7 mouse cellular contexts compared by ENCODE assay signal in the genomic region with DNA sequence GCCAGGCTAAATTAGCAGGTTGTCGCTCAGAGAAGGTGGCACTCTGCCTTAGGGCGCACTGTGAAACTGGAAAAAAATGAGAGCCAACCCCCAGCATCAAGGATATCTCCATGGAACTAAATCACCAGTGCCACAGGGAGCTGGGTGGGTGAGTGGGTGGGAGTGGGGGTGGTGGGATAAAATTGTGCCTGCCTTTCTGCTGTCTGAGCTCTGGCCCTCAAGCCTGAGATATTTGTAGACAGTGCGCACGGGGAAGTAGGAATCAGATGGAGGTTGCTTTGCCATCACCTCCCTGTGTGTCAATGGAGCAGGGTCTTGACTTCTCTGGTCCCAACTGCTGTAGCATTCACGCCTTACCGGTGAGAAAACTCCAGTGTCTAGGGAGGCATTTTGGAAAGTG. TPM values are rescaled to one million over a fixed set of nuclear protein-coding genes. Genes with fewer than 3 reads are reported as not detected.
DNase-seq lines count a peak whose midpoint lies in the region; ATAC-seq and TF ChIP-seq lines count a peak whose summit lies in the region.

No protein-coding gene starts in this region.

- H3K4me1 ChIP-seq in lung, adult 2 months (ENCODE audit: control insufficient read depth, insufficient read depth, low read length): peaks cover 3% of the 10 kb centered on the region
- peaks cover 27% of the 10 kb centered on the region for H3K4me1 ChIP-seq in forebrain, embryonic 14.5 days (ENCODE audit: control insufficient read depth, insufficient read depth, low read length)
- peaks cover 8% of the 10 kb centered on the region for H3K4me1 ChIP-seq in intestine, postnatal 0 days (replicated peaks; ENCODE audit: control insufficient read depth, insufficient read depth, low read length)
- peaks cover 30% of the 10 kb centered on the region for H3K4me1 ChIP-seq in stomach, embryonic 15.5 days

- no peak for TF ChIP-seq CTCF in lung, adult 2 months (IDR thresholded peaks at IDR 0.05; ENCODE audit: insufficient read depth, low read length)
- no peak for TF ChIP-seq CTCF in intestine, postnatal 0 days (IDR thresholded peaks at IDR 0.05; ENCODE audit: low read depth)

- no peak for TF ChIP-seq POLR2A in lung, adult 2 months (IDR thresholded peaks at IDR 0.05; ENCODE audit: borderline replicate concordance, extremely low read depth, low read depth, low read length)

- no peaks in the 10 kb centered on the region for H3K36me3 ChIP-seq in forebrain, embryonic 14.5 days (ENCODE audit: control insufficient read depth, insufficient read depth, low read length)
- H3K36me3 ChIP-seq in intestine, postnatal 0 days (ENCODE audit: control insufficient read depth, insufficient read depth): no peaks in the 10 kb centered on the region; the same call in 1 of the 2 replicates
- H3K36me3 ChIP-seq in stomach, embryonic 15.5 days: no peaks in the 10 kb centered on the region

- no peak for DNase-seq in lung, adult 2 months
- DNase-seq in lung, postnatal 10 days: no peak
- no peak for DNase-seq in forebrain, embryonic 14.5 days (ENCODE audit: low spot score)
- DNase-seq in cerebellum, adult 11-12 months: no peak
- no peak for DNase-seq in Muller cell, postnatal 12 days (ENCODE audit: inconsistent ontology term)

- H3K9me3 ChIP-seq in forebrain, embryonic 14.5 days (replicated peaks; ENCODE audit: control insufficient read depth, low read length): no peaks in the 10 kb centered on the region
- no peaks in the 10 kb centered on the region for H3K9me3 ChIP-seq in intestine, postnatal 0 days (ENCODE audit: control insufficient read depth)
- H3K9me3 ChIP-seq in stomach, embryonic 15.5 days: no peaks in the 10 kb centered on the region

- no peaks in the 10 kb centered on the region for H3K27me3 ChIP-seq in forebrain, embryonic 14.5 days (replicated peaks; ENCODE audit: control insufficient read depth, insufficient read depth, low read length)
- H3K27me3 ChIP-seq in intestine, postnatal 0 days (replicated peaks; ENCODE audit: control insufficient read depth, insufficient read depth, low read length): no peaks in the 10 kb centered on the region
- peaks cover 26% of the 10 kb centered on the region for H3K27me3 ChIP-seq in stomach, embryonic 15.5 days (replicated peaks)

- H3K4me2 ChIP-seq in forebrain, embryonic 14.5 days (ENCODE audit: low read length): peak overlapping the region; percentile 92
- H3K4me2 ChIP-seq in intestine, postnatal 0 days (replicated peaks; ENCODE audit: low read depth): peak overlapping the region; percentile 80
- peak overlapping the region; percentile 93 for H3K4me2 ChIP-seq in stomach, embryonic 15.5 days

- H3K27ac ChIP-seq in forebrain, embryonic 14.5 days (ENCODE audit: low read depth, low read length): no peak overlapping the region
- H3K27ac ChIP-seq in intestine, postnatal 0 days (ENCODE audit: low read depth, low read length): no peak overlapping the region
- H3K27ac ChIP-seq in stomach, embryonic 15.5 days: no peak overlapping the region

- ATAC-seq in forebrain, embryonic 14.5 days: no peak
- no peak for ATAC-seq in intestine, postnatal 0 days
- no peak for ATAC-seq in stomach, embryonic 15.5 days (ENCODE audit: insufficient read depth, low FRiP score, low read depth)

- WGBS in lung, adult 2 months: 72% methylated on average over 6 of the region's 6 CpGs
- 44% methylated on average over 6 of the region's 6 CpGs for WGBS in forebrain, embryonic 14.5 days
- 72% methylated on average over 6 of the region's 6 CpGs for WGBS in intestine, postnatal 0 days
- 52% methylated on average over 6 of the region's 6 CpGs for WGBS in stomach, embryonic 15.5 days

- peak overlapping the region; percentile 60 for H3K4me3 ChIP-seq in lung, adult 2 months (replicated peaks; ENCODE audit: extremely low read depth, low read depth, low read length)
- peak overlapping the region; percentile 52; the same call in 1 of the 2 replicates for H3K4me3 ChIP-seq in forebrain, embryonic 14.5 days (ENCODE audit: low read depth, low read length)
- H3K4me3 ChIP-seq in intestine, postnatal 0 days (ENCODE audit: low read depth, low read length): peak overlapping the region; percentile 56
- peak overlapping the region; percentile 54 for H3K4me3 ChIP-seq in stomach, embryonic 15.5 days (replicated peaks)

- H3K9ac ChIP-seq in forebrain, embryonic 14.5 days (ENCODE audit: low read length): peak overlapping the region; percentile 78; the same call in 1 of the 2 replicates
- no peak overlapping the region; the same call in 1 of the 2 replicates for H3K9ac ChIP-seq in intestine, postnatal 0 days (ENCODE audit: low read depth, low read length)
- H3K9ac ChIP-seq in stomach, embryonic 15.5 days: no peak overlapping the region

RNA-seq across cellular contexts. Expression of a gene that starts 1.2 kb away (rescaled TPM):
- 65.8 and 132 TPM in 2 replicates for polyA plus RNA-seq in lung, adult 2 months (2012; rRNA removed)
- polyA plus RNA-seq in forebrain, embryonic 14.5 days (2014; fragmentation: Nextera tagmentation; extraction: Ambion mirVana): 11.2 and 18.4 TPM in 2 replicates
- polyA plus RNA-seq in intestine, postnatal 0 days (2015; fragmentation: Nextera tagmentation; extraction: Ambion mirVana): 91.8 and 95.5 TPM in 2 replicates
- polyA plus RNA-seq in stomach, embryonic 15.5 days (2015; fragmentation: Nextera tagmentation; extraction: Ambion mirVana): 10.1 and 14.3 TPM in 2 replicates

RNA-seq across cellular contexts. Expression of a gene that starts 27.7 kb away (rescaled TPM):
- polyA plus RNA-seq in lung, adult 2 months (2012; rRNA removed): 11.8 and 11.9 TPM in 2 replicates
- polyA plus RNA-seq in forebrain, embryonic 14.5 days (2014; fragmentation: Nextera tagmentation; extraction: Ambion mirVana): not detected in 2 replicates
- 0.05 TPM in 1 of 2 replicates, not detected in the other for polyA plus RNA-seq in intestine, postnatal 0 days (2015; fragmentation: Nextera tagmentation; extraction: Ambion mirVana)
- not detected in 2 replicates for polyA plus RNA-seq in stomach, embryonic 15.5 days (2015; fragmentation: Nextera tagmentation; extraction: Ambion mirVana)

RNA-seq across cellular contexts. Expression of a gene that starts 37.2 kb away (rescaled TPM):
- 6.4 and 9.8 TPM in 2 replicates for polyA plus RNA-seq in lung, adult 2 months (2012; rRNA removed)
- 0.63 TPM in 1 of 2 replicates, not detected in the other for polyA plus RNA-seq in forebrain, embryonic 14.5 days (2014; fragmentation: Nextera tagmentation; extraction: Ambion mirVana)
- 1.2 and 1.3 TPM in 2 replicates for polyA plus RNA-seq in intestine, postnatal 0 days (2015; fragmentation: Nextera tagmentation; extraction: Ambion mirVana)
- polyA plus RNA-seq in stomach, embryonic 15.5 days (2015; fragmentation: Nextera tagmentation; extraction: Ambion mirVana): 0.39 TPM in 1 of 2 replicates, not detected in the other

Comparison
In these comparisons a context has a peak if more than half of its experiments do, and no peak if none do; other contexts are left out.
1. RNA of a gene that starts 27.7 kb away (polyA plus RNA-seq): 11.8 to 11.9 TPM in lung, adult 2 months; 0.05 TPM in intestine, postnatal 0 days, not detected in stomach, embryonic 15.5 days and not detected in forebrain, embryonic 14.5 days; every median in the first group is over 10 times any median in the second.
2. Peak in every context shown above with its lines, with median percentiles within 50 percentile points of each other: H3K4me3 ChIP-seq and H3K4me2 ChIP-seq.